Mouse (Mus musculus) thymus, adult 2 months (tissue): ENCODE results near the gene Rpl9-ps6. TPM values are rescaled to one million over a fixed set of nuclear protein-coding genes. Genes with fewer than 3 reads are reported as not detected.
A peak's percentile ranks its signal among the peaks of the same experiment; 100 is the strongest.
"Not testable (repeated sequence)": the region's sequence is repeated elsewhere in the genome, so short reads cannot be mapped to it uniquely, and the experiment has no call there.

Source experiments
- DNase-seq: peaks from one replicate; pipeline ENCODE4 v3.0.0; 2021
- H3K27ac ChIP-seq: fragments of 200-500 bp; 2 replicates; pipeline ENCODE4 v1.5.1; 2012; ENCODE audit warnings: low read length, control low read depth; ENCODE audit not compliant: control insufficient read depth, insufficient read depth
- H3K27me3 ChIP-seq: fragments of 200-500 bp; 2 replicates; pipeline ENCODE4 v1.6.1; 2012; ENCODE audit warnings: mild to moderate bottlenecking, low read length, moderate library complexity, mixed read lengths; ENCODE audit not compliant: control insufficient read depth, insufficient read depth
- H3K36me3 ChIP-seq: fragments of 200-500 bp; 2 replicates; pipeline ENCODE4 v1.6.1; 2012; ENCODE audit warnings: mild to moderate bottlenecking, low read length, moderate library complexity; ENCODE audit not compliant: control insufficient read depth, insufficient read depth
- H3K4me1 ChIP-seq: fragments of 200-500 bp; replicated peaks from 2 replicates; pipeline ENCODE4 v1.6.1; 2012; ENCODE audit warnings: low read length; ENCODE audit not compliant: control insufficient read depth, insufficient read depth
- H3K4me3 ChIP-seq: fragments of 200-500 bp; 2 replicates; pipeline ENCODE4 v1.5.1; 2012; ENCODE audit warnings: mild to moderate bottlenecking, low read length, control low read depth, moderate library complexity; ENCODE audit not compliant: control insufficient read depth, insufficient read depth
- CTCF ChIP-seq: fragments of 200-500 bp; IDR thresholded peaks from 2 replicates; pipeline ENCODE4 v1.5.1; 2012; ENCODE audit warnings: mild to moderate bottlenecking, control low read depth, low read length, moderate library complexity, borderline replicate concordance; ENCODE audit not compliant: control insufficient read depth, poor library complexity, insufficient read depth; ENCODE audit errors: extremely low read depth
- POLR2A ChIP-seq: fragments of 200-500 bp; IDR thresholded peaks from 2 replicates; pipeline ENCODE4 v1.6.1; 2012; ENCODE audit warnings: mild to moderate bottlenecking, low read length, control low read depth, moderate library complexity; ENCODE audit not compliant: control insufficient read depth, poor library complexity, insufficient read depth; ENCODE audit errors: extremely low read depth
- WGBS: fragments of 180-500 bp; shearing (Covaris S2); methylation state at CpG from one replicate; pipeline ENCODE4 v1.1.7; 2018; 5-methylcytosine and 5-hydroxymethylcytosine counted together
- polyA plus RNA-seq: library from polyadenylated mRNA; depleted of rRNA; stranded (reverse); fragments of >200 nt; gene quantifications from 2 replicates; pipeline ENCODE4 v1.2.3, GENCODE M21; 2012

Gene Rpl9-ps6
- polyA plus RNA-seq, 1 experiment, result 8.0 TPM

GRCm38 (mm10) chr19:32492981-32493380 lies 26.6 kb upstream of the Rpl9-ps6 start:
- peaks cover 32% of the 10 kb centered on the region for H3K36me3 ChIP-seq
- WGBS, result 98% methylated on average over 5 of the region's 5 CpGs

GRCm38 (mm10) chr19:32492339-32492738 lies 26.0 kb upstream of the Rpl9-ps6 start:
- DNase-seq, result no peak
- WGBS, result 97% methylated on average over 3 of the region's 3 CpGs
- Histone ChIP-seq H3K27ac (no peak overlapping the region), H3K4me1 (peaks cover 14% of the 10 kb centered on the region), H3K27me3 (no peaks in the 10 kb centered on the region), H3K36me3 (peaks cover 32% of the 10 kb centered on the region), H3K4me3 (no peak overlapping the region)
- no peak for TF ChIP-seq CTCF
- TF ChIP-seq POLR2A, result no peak

More at GRCm38 (mm10) chr19:32492981-32493380, 26.6 kb upstream of the Rpl9-ps6 start:
- no peak for DNase-seq
- TF ChIP-seq POLR2A (no peak), CTCF (no peak)
- no peak overlapping the region for H3K27ac ChIP-seq
- H3K4me1 ChIP-seq, result peaks cover 11% of the 10 kb centered on the region
- H3K27me3 ChIP-seq, result no peaks in the 10 kb centered on the region
- H3K4me3 ChIP-seq, result no peak overlapping the region

- peaks cover 19% of the 10 kb centered on the region for H3K4me1 ChIP-seq
- H3K4me3 ChIP-seq, result no peak overlapping the region
- TF ChIP-seq CTCF (no peak), POLR2A (no peak)
- 66% methylated on average over 2 of the region's 2 CpGs for WGBS
- no peaks in the 10 kb centered on the region for H3K27me3 ChIP-seq
- no peak for DNase-seq
- no peak overlapping the region for H3K27ac ChIP-seq
- peaks cover 31% of the 10 kb centered on the region for H3K36me3 ChIP-seq
Measured at GRCm38 (mm10) chr19:32490976-32491375, 24.6 kb upstream of the Rpl9-ps6 start.

GRCm38 (mm10) chr19:32489166-32489895 lies 23.0 kb upstream of the Rpl9-ps6 start:
- Histone ChIP-seq H3K4me3 (no peak overlapping the region), H3K27me3 (no peaks in the 10 kb centered on the region), H3K27ac (no peak overlapping the region), H3K36me3 (peaks cover 16% of the 10 kb centered on the region), H3K4me1 (peaks cover 17% of the 10 kb centered on the region)
- TF ChIP-seq POLR2A (no peak), CTCF (no peak)
- DNase-seq, result no peak
- WGBS, result 93% methylated on average over 12 of the region's 12 CpGs

- H3K27ac ChIP-seq, result no peak overlapping the region
- no peak overlapping the region for H3K4me3 ChIP-seq
- no peaks in the 10 kb centered on the region for H3K27me3 ChIP-seq
- no peak for DNase-seq
- no peak for TF ChIP-seq POLR2A
- 90% methylated on average over 8 of the region's 8 CpGs for WGBS
- peaks cover 6% of the 10 kb centered on the region; the same call in 1 of the 2 replicates for H3K36me3 ChIP-seq
- H3K4me1 ChIP-seq, result peaks cover 17% of the 10 kb centered on the region
Measured at GRCm38 (mm10) chr19:32487595-32488255, 21.3 kb upstream of the Rpl9-ps6 start.

- peak; percentile 76 for DNase-seq
- H3K36me3 ChIP-seq, H3K27me3 ChIP-seq, H3K27ac ChIP-seq: not testable (repeated sequence)
- under 1% methylated on average over 47 of the region's 47 CpGs for WGBS
- peak overlapping the region; percentile 85 for H3K4me3 ChIP-seq
- peaks cover 17% of the 10 kb centered on the region for H3K4me1 ChIP-seq
Measured at GRCm38 (mm10) chr19:32486106-32486724, 19.8 kb upstream of the Rpl9-ps6 start.

GRCm38 (mm10) chr19:32485681-32486105 lies 19.3 kb upstream of the Rpl9-ps6 start, which contains the start of gene Minpp1:
Gene Minpp1, plus strand, starts transcription at chr19:32485769.
- Histone ChIP-seq H3K36me3 (no peaks in the 10 kb centered on the region), H3K27ac (peak within 1 kb of the TSS; percentile 8; the same call in 1 of the 2 replicates), H3K27me3 (no peaks in the 10 kb centered on the region), H3K4me1 (peaks cover 15% of the 10 kb centered on the region), H3K4me3 (peak within 1 kb of the TSS; percentile 85)
- WGBS, result under 1% methylated on average over 63 of the region's 64 CpGs
- peak; percentile 92 for DNase-seq
- TF ChIP-seq CTCF, result 0 out of 2 replicates have a peak, but pooled peaks have one; percentile 9
- TF ChIP-seq POLR2A, result peak; percentile 86
